Mouse (Mus musculus): Measurements from ENCODE around the gene Wdr43. TPM values are rescaled to one million over a fixed set of nuclear protein-coding genes. Genes with fewer than 3 reads are reported as not detected.

Wdr43 gene
- total RNA-seq, 2 experiments from 2014 or later, result 28.2 TPM

GRCm38 (mm10) chr17:71696396-71696795, 80.7 kb downstream of the Wdr43 start:
- TF ChIP-seq CTCF (conservative IDR thresholded peaks at IDR 0.05), result no peak
- Histone ChIP-seq H3K27ac (no peak overlapping the region), H3K4me3 (no peak overlapping the region)
- DNase-seq (ENCODE audit: low spot score in 2 of 2), result no peak

- no peak overlapping the region for H3K27ac ChIP-seq
- H3K4me3 ChIP-seq, result no peak overlapping the region
- no peak for DNase-seq (ENCODE audit: low spot score in 2 of 2)
- no peak for TF ChIP-seq CTCF (conservative IDR thresholded peaks at IDR 0.05)
Measured at GRCm38 (mm10) chr17:71697896-71698618, 82.4 kb downstream of the Wdr43 start.

GRCm38 (mm10) chr17:71698619-71698956, 82.9 kb downstream of the Wdr43 start:
- no peak for TF ChIP-seq CTCF (conservative IDR thresholded peaks at IDR 0.05)
- Histone ChIP-seq H3K27ac (no peak overlapping the region), H3K4me3 (no peak overlapping the region)
- DNase-seq (ENCODE audit: low spot score in 2 of 2), result no peak

- no peak for TF ChIP-seq CTCF (conservative IDR thresholded peaks at IDR 0.05)
- Histone ChIP-seq H3K27ac (no peak overlapping the region), H3K4me3 (no peak overlapping the region)
- DNase-seq (ENCODE audit: low spot score in 2 of 2), result no peak
Measured at GRCm38 (mm10) chr17:71705113-71705512, 89.4 kb downstream of the Wdr43 start.

- Histone ChIP-seq H3K27ac (no peak overlapping the region), H3K4me3 (no peak overlapping the region)
- no peak for DNase-seq (ENCODE audit: low spot score in 2 of 2)
- TF ChIP-seq CTCF (conservative IDR thresholded peaks at IDR 0.05), result no peak
Measured at GRCm38 (mm10) chr17:71705550-71706480, 90.1 kb downstream of the Wdr43 start.

- TF ChIP-seq CTCF (conservative IDR thresholded peaks at IDR 0.05), result no peak
- no peak for DNase-seq (ENCODE audit: low spot score in 2 of 2)
- Histone ChIP-seq H3K4me3 (no peak overlapping the region), H3K27ac (no peak overlapping the region)
Measured at GRCm38 (mm10) chr17:71707715-71708114, 92.0 kb downstream of the Wdr43 start.

Other genes with a start within 250 kb of the Wdr43 start
- 1 to 10 TPM; 1.3 to 2.6 TPM for gene Gm4707, start 156.0 kb upstream of the Wdr43 start, total RNA-seq (2021)
- gene Smchd1, start 140.6 kb upstream of the Wdr43 start, total RNA-seq (2021), result 10 to 100 TPM; 34.6 to 40.0 TPM
- under 1 TPM; 0.49 to 0.90 TPM for gene Ndc80, start 89.0 kb upstream of the Wdr43 start, total RNA-seq (2021)
- gene Spdya, start 63.8 kb upstream of the Wdr43 start, total RNA-seq (2021), result 1 to 10 TPM in 1 of 2 experiments, under 1 TPM in 1; 1.00 to 1.2 TPM
- 1 to 10 TPM; 1.2 to 1.3 TPM for gene Togaram2, start 57.4 kb downstream of the Wdr43 start, total RNA-seq (2021)
- gene Pcare, start 137.0 kb downstream of the Wdr43 start, total RNA-seq (2021), result under 1 TPM; 0.10 to 0.18 TPM
- 10 to 100 TPM; 78.2 to 87.5 TPM for gene Clip4, start 152.6 kb downstream of the Wdr43 start, total RNA-seq (2021)

Data from layer of hippocampus, adult 2 months (tissue).